Mouse (Mus musculus) heart, embryonic 12.5 days (tissue): ENCODE results near the gene Slc30a3. TPM values are rescaled to one million over a fixed set of nuclear protein-coding genes. Genes with fewer than 3 reads are reported as not detected.

Source experiments
- ATAC-seq: fragments of 200-750 bp; cut with Nextera tagmentation; 2 replicates; pipeline ENCODE4 v1.8.0; 2017; ENCODE audit warnings: moderate TSS enrichment, moderate library complexity; ENCODE audit not compliant: insufficient number of reproducible peaks, low FRiP score
- H3K27ac ChIP-seq: fragments of 300-500 bp; sonication (generic); 2 replicates; pipeline ENCODE4 v1.5.1; 2016; ENCODE audit warnings: mild to moderate bottlenecking, moderate library complexity; ENCODE audit not compliant: poor library complexity, severe bottlenecking
- H3K27me3 ChIP-seq: fragments of 300-500 bp; sonication (generic); replicated peaks from 2 replicates; pipeline ENCODE4 v1.6.1; 2016; ENCODE audit warnings: mild to moderate bottlenecking, moderate library complexity
- H3K36me3 ChIP-seq: fragments of 300-500 bp; sonication (generic); 2 replicates; pipeline ENCODE4 v1.6.1; 2016; ENCODE audit warnings: mild to moderate bottlenecking, moderate library complexity
- H3K4me1 ChIP-seq: fragments of 300-500 bp; sonication (generic); replicated peaks from 2 replicates; pipeline ENCODE4 v1.6.1; 2016; ENCODE audit warnings: mild to moderate bottlenecking
- H3K4me2 ChIP-seq: fragments of 300-500 bp; sonication (generic); 2 replicates; pipeline ENCODE4 v1.6.1; 2016; ENCODE audit warnings: mild to moderate bottlenecking, moderate library complexity
- H3K4me3 ChIP-seq: fragments of 300-500 bp; sonication (generic); 2 replicates; pipeline ENCODE4 v1.5.1; 2016; ENCODE audit warnings: mild to moderate bottlenecking
- H3K9ac ChIP-seq: fragments of 300-500 bp; sonication (generic); 2 replicates; pipeline ENCODE4 v1.6.1; 2016; ENCODE audit warnings: mild to moderate bottlenecking, moderate library complexity
- H3K9me3 ChIP-seq: fragments of 300-500 bp; sonication (generic); replicated peaks from 2 replicates; pipeline ENCODE4 v1.6.1; 2016; ENCODE audit warnings: mild to moderate bottlenecking, moderate library complexity
- WGBS: fragments of 180-500 bp; shearing (Covaris S2); methylation state at CpG from one replicate; pipeline ENCODE4 v1.1.7; 2016; 5-methylcytosine and 5-hydroxymethylcytosine counted together
- polyA plus RNA-seq: library from polyadenylated mRNA; unstranded; fragments of >200 nt; fragmentation: Nextera tagmentation; extraction: Ambion mirVana; gene quantifications from 2 replicates; pipeline ENCODE4 v1.2.1, GENCODE M21; 2016

Gene Slc30a3
- polyA plus RNA-seq, 1 experiment from 2014 or later: 0.47 TPM

DNA sequence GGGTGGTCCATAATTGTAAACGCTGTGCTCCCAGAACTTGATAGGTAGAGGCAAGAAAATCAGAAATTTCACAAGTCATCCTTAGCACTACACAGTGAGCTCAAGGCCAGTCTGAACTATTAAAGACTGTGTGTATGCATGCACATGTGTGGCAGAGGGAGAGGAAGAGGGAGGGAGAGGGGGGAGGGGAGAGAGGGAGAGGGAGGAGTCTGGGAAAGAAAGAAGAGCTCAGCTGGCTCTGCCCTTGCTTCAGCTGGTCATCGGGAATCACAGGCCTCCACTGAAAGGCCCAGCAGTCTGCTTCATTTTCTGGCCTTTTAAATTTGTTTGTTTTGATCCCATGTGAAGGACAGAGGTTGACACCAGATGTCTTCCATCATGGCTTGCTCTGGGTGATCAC, 15.4 kb upstream of the Slc30a3 start:
- Histone ChIP-seq H3K4me1 (no peaks in the 10 kb centered on the region), H3K4me2 (no peak overlapping the region), H3K36me3 (no peaks in the 10 kb centered on the region), H3K27me3 (no peaks in the 10 kb centered on the region), H3K4me3 (no peak overlapping the region), H3K27ac (no peak overlapping the region), H3K9ac (no peak overlapping the region), H3K9me3 (no peaks in the 10 kb centered on the region)
- no peak for ATAC-seq
- 48% methylated on average over 2 of the region's 2 CpGs for WGBS

DNA sequence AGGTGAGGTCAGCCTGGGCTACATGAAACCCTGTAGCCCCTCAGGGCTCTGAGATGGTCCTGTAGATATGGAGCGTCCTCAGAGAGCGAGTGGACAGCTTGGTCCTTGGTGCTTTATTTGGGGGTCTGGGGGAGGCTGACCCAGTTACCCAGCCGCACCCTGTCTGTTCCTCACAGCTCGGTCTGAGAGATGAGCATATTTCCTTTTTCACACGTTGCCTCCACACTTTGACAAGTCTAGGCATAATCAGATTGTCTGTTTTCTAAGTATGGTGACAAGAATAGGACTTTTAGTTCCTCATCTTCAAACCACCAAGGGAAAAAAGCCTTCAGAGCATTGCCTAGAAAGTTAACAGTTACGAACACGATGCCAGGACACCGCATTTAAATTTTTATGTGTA, 13.1 kb upstream of the Slc30a3 start:
- no peaks in the 10 kb centered on the region for H3K36me3 ChIP-seq
- H3K9me3 ChIP-seq: no peaks in the 10 kb centered on the region
- H3K4me2 ChIP-seq: no peak overlapping the region
- no peak for ATAC-seq
- H3K4me3 ChIP-seq: no peak overlapping the region
- H3K4me1 ChIP-seq: peaks cover 9% of the 10 kb centered on the region
- H3K27ac ChIP-seq: no peak overlapping the region
- H3K9ac ChIP-seq: no peak overlapping the region
- WGBS: 74% methylated on average over 8 of the region's 8 CpGs
- no peaks in the 10 kb centered on the region; the same call in 1 of the 2 replicates for H3K27me3 ChIP-seq

DNA sequence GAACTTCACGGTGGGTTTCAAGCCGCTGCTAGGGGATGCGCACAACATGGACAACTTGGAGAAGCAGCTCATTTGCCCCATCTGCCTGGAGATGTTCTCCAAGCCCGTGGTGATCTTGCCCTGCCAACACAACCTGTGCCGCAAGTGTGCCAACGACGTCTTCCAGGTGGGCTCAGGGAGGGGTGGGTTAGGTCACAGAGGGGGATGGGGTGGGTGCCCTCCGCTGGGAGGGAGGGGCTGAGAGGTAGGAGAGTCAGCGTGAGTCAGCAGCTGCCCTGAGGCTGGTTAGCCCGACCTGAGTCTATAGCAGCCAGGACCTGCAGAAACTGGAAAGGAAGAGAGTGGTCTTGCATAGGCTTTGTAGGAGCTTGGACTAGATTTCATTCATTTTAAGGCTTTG, 8.9 kb upstream of the Slc30a3 start:
- ATAC-seq: no peak
- Histone ChIP-seq H3K4me3 (peak overlapping the region; percentile 36), H3K9me3 (no peaks in the 10 kb centered on the region), H3K27ac (peak overlapping the region; percentile 85), H3K36me3 (no peaks in the 10 kb centered on the region), H3K27me3 (no peaks in the 10 kb centered on the region; the same call in 1 of the 2 replicates), H3K9ac (peak overlapping the region; percentile 60), H3K4me2 (peak overlapping the region; percentile 69), H3K4me1 (peaks cover 10% of the 10 kb centered on the region)
- 13% methylated on average over 10 of the region's 10 CpGs for WGBS

DNA sequence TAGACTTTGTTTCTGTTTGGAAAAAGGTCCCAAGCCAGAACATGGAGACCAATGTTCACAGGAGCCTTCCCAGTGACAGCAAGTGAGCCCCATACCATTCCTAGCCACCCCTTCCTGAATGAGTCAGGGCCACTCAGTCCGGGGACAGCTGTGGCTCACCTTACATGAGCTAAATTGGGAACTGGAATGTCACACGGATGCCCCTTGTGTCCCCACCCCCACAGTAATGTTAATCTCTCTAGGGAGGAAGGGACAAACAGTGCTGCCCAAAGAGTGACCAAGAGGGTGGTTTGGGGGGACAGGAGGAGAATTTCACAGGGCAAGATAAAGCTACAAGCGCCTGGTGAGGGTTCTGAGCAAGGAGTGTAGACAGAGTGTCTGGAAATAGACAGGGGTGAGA, 8.3 kb upstream of the Slc30a3 start, which contains the start of gene Trim54:
Gene Trim54 (plus strand): TSS at position 359 of the 400 bp plus-strand sequence.
- ATAC-seq: 0 out of 2 replicates have a peak, but pooled peaks have one; percentile 42
- H3K4me3 ChIP-seq: peak within 1 kb of the TSS; percentile 36
- H3K4me2 ChIP-seq: peak within 1 kb of the TSS; percentile 69
- peak within 1 kb of the TSS; percentile 60 for H3K9ac ChIP-seq
- peak within 1 kb of the TSS; percentile 85 for H3K27ac ChIP-seq
- H3K36me3 ChIP-seq: no peaks in the 10 kb centered on the region
- no peaks in the 10 kb centered on the region for H3K9me3 ChIP-seq
- peaks cover 10% of the 10 kb centered on the region for H3K4me1 ChIP-seq
- H3K27me3 ChIP-seq: no peaks in the 10 kb centered on the region; the same call in 1 of the 2 replicates
- 11% methylated on average over 3 of the region's 3 CpGs for whole genome bisulfite sequencing

DNA sequence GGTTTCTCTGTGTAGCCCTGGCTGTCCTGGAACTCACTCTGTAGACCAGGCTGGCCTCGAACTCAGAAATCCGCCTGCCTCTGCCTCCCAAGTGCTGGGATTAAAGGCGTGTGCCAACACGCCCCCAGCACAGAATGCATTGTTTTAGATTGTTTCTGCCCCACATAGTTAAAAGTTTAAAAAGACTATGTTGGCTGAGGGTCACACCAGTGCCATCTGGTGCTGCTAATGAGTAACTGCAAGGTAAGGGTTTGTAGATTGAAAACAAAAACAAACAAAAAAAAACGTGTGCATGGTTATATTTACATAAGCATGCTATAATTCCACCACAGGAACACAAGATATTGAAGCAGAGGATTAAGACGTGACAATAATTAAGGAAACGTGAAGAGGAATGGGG, 2.7 kb upstream of the Slc30a3 start:
- Histone ChIP-seq H3K4me2 (no peak overlapping the region), H3K27me3 (peaks cover 3% of the 10 kb centered on the region; the same call in 1 of the 2 replicates), H3K9me3 (no peaks in the 10 kb centered on the region), H3K9ac (no peak overlapping the region), H3K36me3 (no peaks in the 10 kb centered on the region), H3K4me3 (no peak overlapping the region), H3K4me1 (no peaks in the 10 kb centered on the region), H3K27ac (no peak overlapping the region)
- WGBS: 25% methylated on average over 7 of the region's 7 CpGs
- ATAC-seq: no peak

DNA sequence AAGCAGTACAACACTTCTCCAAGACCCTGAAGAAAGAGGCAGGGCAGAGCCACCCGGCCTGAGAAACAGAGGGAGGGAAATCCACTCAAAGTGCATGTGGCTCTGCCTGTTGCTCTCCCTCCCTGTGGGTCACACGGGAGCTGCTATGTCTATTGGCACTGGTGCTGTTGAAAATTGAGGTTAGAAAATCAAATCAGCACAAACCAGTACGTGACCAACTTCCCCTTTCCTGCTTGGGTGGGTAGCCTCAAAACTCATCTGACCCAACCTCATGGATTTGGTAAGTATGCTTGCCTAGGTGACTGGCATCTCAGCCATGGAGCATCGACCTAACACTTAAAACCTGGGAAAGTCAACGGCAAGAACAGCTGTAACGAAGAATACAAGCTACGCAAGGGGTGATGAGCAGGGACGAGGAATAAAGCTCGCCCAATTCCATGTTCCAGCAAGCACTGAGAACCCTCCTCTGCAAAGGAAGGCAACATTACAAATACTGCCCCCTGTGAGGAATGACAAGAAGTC, 2.2 kb downstream of the Slc30a3 start, which contains the start of gene Dnajc5g:
Gene Dnajc5g (plus strand): TSS at position 472 of the 522 bp plus-strand sequence.
- 78% methylated on average over 9 of the region's 9 CpGs for WGBS
- H3K36me3 ChIP-seq: no peaks in the 10 kb centered on the region

DNA sequence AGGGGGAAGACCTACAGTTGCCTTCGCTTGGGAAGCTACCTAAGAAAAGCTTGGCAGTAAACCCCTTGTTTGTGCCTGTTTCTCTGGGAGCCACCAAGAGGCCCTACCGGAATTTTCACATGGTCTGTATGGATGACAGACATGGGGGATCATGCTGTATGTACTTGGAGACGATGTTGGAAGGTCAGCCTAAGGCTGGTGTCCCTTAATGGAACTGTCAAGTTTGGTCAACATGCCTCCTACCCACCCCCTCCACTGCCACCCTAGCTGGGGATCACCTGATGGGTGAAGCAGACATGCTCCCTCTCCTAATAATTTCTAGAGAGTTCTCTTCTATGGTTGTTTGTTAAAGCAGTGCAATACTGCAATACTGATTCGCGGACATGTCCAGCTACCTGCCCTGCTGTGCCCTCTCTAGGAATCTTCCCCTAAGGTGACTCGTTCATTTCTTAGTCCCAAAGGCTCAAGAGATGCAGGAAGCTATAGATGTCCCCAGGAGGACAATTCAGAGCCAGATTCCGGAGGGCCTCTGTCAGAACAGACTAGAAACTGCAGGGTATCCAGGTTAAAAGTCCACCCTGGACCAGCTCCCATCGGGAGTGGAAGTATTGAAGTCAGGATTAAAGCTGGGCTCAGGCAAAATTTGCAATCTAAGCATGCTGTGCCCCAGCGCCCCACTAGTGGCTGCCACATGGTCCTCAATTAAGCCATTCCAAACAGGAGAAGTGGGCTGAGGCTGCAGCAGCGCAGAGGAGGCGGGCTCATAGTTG, 12.1 kb downstream of the Slc30a3 start:
- 32% methylated on average over 11 of the region's 11 CpGs for WGBS
- Histone ChIP-seq H3K36me3 (no peaks in the 10 kb centered on the region), H3K4me2 (peak overlapping the region; percentile 71), H3K4me1 (peaks cover 33% of the 10 kb centered on the region), H3K4me3 (peak overlapping the region; percentile 45), H3K9me3 (no peaks in the 10 kb centered on the region), H3K27me3 (peaks cover 89% of the 10 kb centered on the region), H3K9ac (no peak overlapping the region; the same call in 1 of the 2 replicates), H3K27ac (no peak overlapping the region)
- ATAC-seq: no peak

More for the DNA sequence above, 2.2 kb downstream of the Slc30a3 start, which contains the start of gene Dnajc5g:
- Histone ChIP-seq H3K9ac (no peak within 1 kb of the TSS), H3K4me2 (no peak within 1 kb of the TSS), H3K27me3 (peaks cover 15% of the 10 kb centered on the region), H3K27ac (no peak within 1 kb of the TSS), H3K4me3 (no peak within 1 kb of the TSS), H3K4me1 (no peaks in the 10 kb centered on the region), H3K9me3 (no peaks in the 10 kb centered on the region)
- ATAC-seq: no peak

DNA sequence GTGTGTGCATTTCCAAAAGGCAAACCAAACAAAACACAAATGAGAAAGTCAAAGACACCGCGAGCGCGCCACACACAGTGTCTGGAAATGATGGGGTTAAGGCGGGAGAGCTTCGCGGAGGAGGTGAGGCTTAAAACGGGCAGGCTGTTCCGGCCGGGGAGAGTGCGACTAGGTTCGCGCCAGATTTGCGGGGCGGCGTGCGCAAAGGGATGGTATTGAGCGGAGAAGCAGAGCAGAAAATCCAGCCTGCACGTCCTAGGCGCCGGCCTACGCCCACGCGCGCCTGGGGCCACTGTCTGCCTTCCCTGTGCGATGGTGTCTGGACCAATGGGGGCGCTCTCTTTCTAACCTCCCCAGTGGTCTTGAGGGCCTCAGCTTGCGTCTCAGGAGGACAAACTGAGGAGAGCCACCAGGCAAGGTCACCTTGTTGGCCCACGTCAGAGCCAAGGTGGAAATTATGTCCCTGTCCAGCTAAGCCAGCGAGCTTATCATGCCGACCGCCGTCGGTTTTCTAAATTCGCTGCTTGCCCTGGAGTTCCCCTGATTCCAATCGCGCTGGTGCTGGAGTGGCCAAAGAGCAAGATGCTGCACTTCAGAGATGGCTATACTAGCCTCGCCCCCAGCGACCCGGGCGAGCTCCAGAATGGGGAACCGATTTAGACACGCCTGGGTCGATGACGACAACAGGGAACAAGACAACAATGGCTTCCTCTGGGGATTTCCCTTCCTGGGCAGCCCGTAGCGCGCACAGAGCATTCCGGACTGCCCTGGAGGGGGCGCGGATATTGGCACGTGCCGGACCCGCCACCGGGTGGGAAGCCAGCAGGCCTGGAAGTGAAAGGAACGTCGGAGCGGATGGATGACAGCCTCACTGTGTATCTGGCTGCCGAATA, 13.0 kb downstream of the Slc30a3 start:
- Histone ChIP-seq H3K27ac (no peak overlapping the region), H3K9ac (peak overlapping the region; percentile 48; the same call in 1 of the 2 replicates), H3K4me1 (peaks cover 33% of the 10 kb centered on the region), H3K4me3 (peak overlapping the region; percentile 45), H3K9me3 (no peaks in the 10 kb centered on the region), H3K36me3 (no peaks in the 10 kb centered on the region), H3K27me3 (peaks cover 97% of the 10 kb centered on the region), H3K4me2 (peak overlapping the region; percentile 71)
- WGBS: under 1% methylated on average over 59 of the region's 59 CpGs
- no peak; the same call in 1 of the 2 replicates for ATAC-seq

DNA sequence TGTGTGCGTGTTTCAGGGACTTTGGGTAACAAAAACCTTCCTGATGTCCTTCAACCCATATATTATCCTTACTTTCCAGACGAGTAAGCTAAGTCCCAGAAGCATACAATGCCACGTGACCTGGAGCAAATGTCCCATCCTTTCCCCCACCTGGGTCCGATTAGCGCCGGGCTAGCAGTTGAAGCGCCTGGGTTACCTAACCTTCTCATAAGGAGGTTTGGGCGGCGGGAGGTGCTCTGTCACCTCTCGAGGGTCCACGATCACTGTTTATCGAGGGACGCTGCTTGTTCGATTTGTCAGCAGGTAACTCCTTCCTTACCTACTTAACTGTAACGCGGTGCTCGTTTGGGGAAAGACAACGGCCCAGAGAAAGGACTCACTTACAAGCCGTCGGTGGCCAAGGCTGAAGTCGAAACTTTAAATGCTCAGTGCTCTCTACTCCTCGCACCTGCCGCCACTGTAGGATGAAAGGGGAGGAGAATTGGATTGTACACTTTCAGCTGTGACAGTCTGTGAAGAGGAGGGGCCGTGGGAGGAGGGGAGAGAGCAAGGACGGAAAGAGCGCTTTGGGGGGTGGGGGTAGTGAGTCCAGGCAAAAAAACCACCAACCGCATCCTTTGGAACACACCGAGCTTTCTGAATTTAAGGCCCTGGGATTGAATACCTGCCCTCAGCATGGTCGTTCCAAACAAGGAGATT, 13.8 kb downstream of the Slc30a3 start:
- no peaks in the 10 kb centered on the region for H3K36me3 ChIP-seq
- H3K27me3 ChIP-seq: peaks cover 99% of the 10 kb centered on the region
- H3K4me2 ChIP-seq: peak overlapping the region; percentile 71
- ATAC-seq: no peak
- 4% methylated on average over 29 of the region's 29 CpGs for WGBS
- peak overlapping the region; percentile 45 for H3K4me3 ChIP-seq
- H3K9ac ChIP-seq: no peak overlapping the region; the same call in 1 of the 2 replicates
- no peaks in the 10 kb centered on the region for H3K9me3 ChIP-seq
- no peak overlapping the region for H3K27ac ChIP-seq
- peaks cover 33% of the 10 kb centered on the region for H3K4me1 ChIP-seq
